Mouse (Mus musculus) olfactory bulb, adult 2 months (tissue): ENCODE results near the gene Gm3336.

Source experiments
- CTCF ChIP-seq: fragments of 200-500 bp; IDR thresholded peaks from 2 replicates; pipeline ENCODE4 v1.5.1; 2012; ENCODE audit warnings: low read depth, mild to moderate bottlenecking, low read length, moderate library complexity; ENCODE audit not compliant: insufficient read depth
- POLR2A ChIP-seq: fragments of 200-500 bp; IDR thresholded peaks from 2 replicates; pipeline ENCODE4 v1.6.1; 2012; ENCODE audit warnings: mild to moderate bottlenecking, low read depth, low read length, moderate library complexity; ENCODE audit not compliant: insufficient read depth

- TF ChIP-seq CTCF (no peak), POLR2A (no peak)
Observed at GRCm38 (mm10) chr8:70710296-70710695, 8.0 kb upstream of the Gm3336 start.
